Mouse (Mus musculus): ENCODE measurements at regions not wholly inside any gene's neighbourhood (a gene's known extent, or its start where the extent isn't known, plus 50 kb on each side); places are given as distances from the start of the nearest gene placed in this dataset.

GRCm38 (mm10) chr13:101244326-101244725 lies 411.1 kb upstream of the Slc30a5 start:
- in situ Hi-C loops (cut with MboI; ENCODE audit: low pct_ligation_motif_present, low pct_unique_long_range_greater_than_20kb, low sequenced_read_pairs) (no loop called here), dilution Hi-C loops (cut with MboI; ENCODE audit: extremely low pct_ligation_motif_present, extremely low pct_unique_long_range_greater_than_20kb, low sequenced_read_pairs) (no loop called here)
- Histone ChIP-seq H3K9ac (ENCODE audit: insufficient read depth, low read depth) (no peak overlapping the region), H3K4me2 (ENCODE audit: insufficient read depth, low read depth, poor library complexity, severe bottlenecking) (no peak overlapping the region), H3K9me3 (replicated peaks; ENCODE audit: low read length) (no peaks in the 10 kb centered on the region), H3K27me3 (replicated peaks) (no peaks in the 10 kb centered on the region), H3K4me1 (ENCODE audit: control insufficient read depth in 1 of 2, insufficient read depth in 2 of 2) (peaks cover 3 to 10% of the 10 kb centered on the region in 2 experiments; a peak in 2 of 4 replicates), H3K79me2 (replicated peaks; ENCODE audit: control insufficient read depth, extremely low read depth, insufficient read depth, poor library complexity, severe bottlenecking) (no peaks in the 10 kb centered on the region), H3K27ac (ENCODE audit: insufficient read depth, low read depth) (no peak overlapping the region), H3K36me3 (replicated peaks in 1 of 2; ENCODE audit: control insufficient read depth in 1 of 2, insufficient read depth in 1 of 2, low read length in 1 of 2) (no peaks in the 10 kb centered on the region), H3K4me3 (replicated peaks in 1 of 3; ENCODE audit: low read depth in 2 of 3, low read length in 2 of 3, poor library complexity in 1 of 3) (no peak overlapping the region)
- no peak for DNase-seq (ENCODE audit: extremely low read depth)
- TF ChIP-seq HCFC1 (IDR thresholded peaks at IDR 0.05; ENCODE audit: low read depth, low read length) (no peak), POLR2A (IDR thresholded peaks at IDR 0.05; ENCODE audit: low read depth, low read length) (no peak), SIN3A (IDR thresholded peaks at IDR 0.05; ENCODE audit: low read length) (no peak), SMC3 (IDR thresholded peaks at IDR 0.05; ENCODE audit: low read depth, low read length) (no peak), NRF1 (IDR thresholded peaks at IDR 0.05; ENCODE audit: low read depth, low read length) (no peak), ELF1 (IDR thresholded peaks at IDR 0.05; ENCODE audit: low read depth, low read length) (no peak), TBP (conservative IDR thresholded peaks at IDR 0.05; ENCODE audit: low read depth, low read length) (no peak), ZMIZ1 (IDR thresholded peaks at IDR 0.05; ENCODE audit: low read depth, low read length) (no peak), JUN (IDR thresholded peaks at IDR 0.05; ENCODE audit: insufficient read depth, low read depth, low read length) (no peak), NELFE (IDR thresholded peaks at IDR 0.05; ENCODE audit: low read depth, low read length) (no peak), USF1 (IDR thresholded peaks at IDR 0.05; ENCODE audit: low read depth, low read length) (no peak), MEF2A (IDR thresholded peaks at IDR 0.05; ENCODE audit: borderline replicate concordance, low read depth, low read length) (no peak)

- Histone ChIP-seq H3K79me2 (replicated peaks; ENCODE audit: control insufficient read depth, extremely low read depth, insufficient read depth, poor library complexity, severe bottlenecking) (no peaks in the 10 kb centered on the region), H3K27ac (ENCODE audit: insufficient read depth, low read depth) (no peak overlapping the region), H3K4me3 (replicated peaks in 1 of 3; ENCODE audit: low read depth in 2 of 3, low read length in 2 of 3, poor library complexity in 1 of 3) (no peak overlapping the region), H3K9me3 (replicated peaks; ENCODE audit: low read length) (no peaks in the 10 kb centered on the region), H3K36me3 (replicated peaks in 1 of 2; ENCODE audit: control insufficient read depth in 1 of 2, insufficient read depth in 1 of 2, low read length in 1 of 2) (no peaks in the 10 kb centered on the region), H3K27me3 (replicated peaks) (no peaks in the 10 kb centered on the region), H3K4me1 (ENCODE audit: control insufficient read depth in 1 of 2, insufficient read depth in 2 of 2) (peaks cover 9 to 12% of the 10 kb centered on the region in 2 experiments), H3K9ac (ENCODE audit: insufficient read depth, low read depth) (no peak overlapping the region), H3K4me2 (ENCODE audit: insufficient read depth, low read depth, poor library complexity, severe bottlenecking) (no peak overlapping the region)
- no peak for DNase-seq (ENCODE audit: extremely low read depth)
- dilution Hi-C loops (cut with MboI; ENCODE audit: extremely low pct_ligation_motif_present, extremely low pct_unique_long_range_greater_than_20kb, low sequenced_read_pairs) (no loop called here), in situ Hi-C loops (cut with MboI; ENCODE audit: low pct_ligation_motif_present, low pct_unique_long_range_greater_than_20kb, low sequenced_read_pairs) (no loop called here)
- TF ChIP-seq MYC (IDR thresholded peaks at IDR 0.05; ENCODE audit: low read depth, low read length) (no peak), MXI1 (IDR thresholded peaks at IDR 0.05; ENCODE audit: low read depth, low read length) (no peak), PAX5 (IDR thresholded peaks at IDR 0.05; ENCODE audit: low read length) (no peak), GABPA (IDR thresholded peaks at IDR 0.05; ENCODE audit: insufficient replicate concordance, low read depth, low read length) (no peak), MEF2A (IDR thresholded peaks at IDR 0.05; ENCODE audit: borderline replicate concordance, low read depth, low read length) (no peak), JUN (IDR thresholded peaks at IDR 0.05; ENCODE audit: insufficient read depth, low read depth, low read length) (no peak), ETS1 (conservative IDR thresholded peaks at IDR 0.05; ENCODE audit: low read depth, low read length) (no peak), IRF4 (IDR thresholded peaks at IDR 0.05; ENCODE audit: low read depth, low read length) (no peak), TCF12 (IDR thresholded peaks at IDR 0.05; ENCODE audit: low read depth, low read length) (no peak), EP300 (IDR thresholded peaks at IDR 0.05; ENCODE audit: low read length) (no peak), MAZ (IDR thresholded peaks at IDR 0.05; ENCODE audit: low read depth, low read length) (no peak), MAX (IDR thresholded peaks at IDR 0.05; ENCODE audit: low read length) (no peak), ELF1 (IDR thresholded peaks at IDR 0.05; ENCODE audit: low read depth, low read length) (no peak), NELFE (IDR thresholded peaks at IDR 0.05; ENCODE audit: low read depth, low read length) (no peak), NRF1 (IDR thresholded peaks at IDR 0.05; ENCODE audit: low read depth, low read length) (no peak), POLR2AphosphoS2 (IDR thresholded peaks at IDR 0.05; ENCODE audit: low read depth, low read length) (no peak), USF2 (conservative IDR thresholded peaks at IDR 0.05; ENCODE audit: low read depth, low read length) (no peak), USF1 (IDR thresholded peaks at IDR 0.05; ENCODE audit: low read depth, low read length) (no peak), HCFC1 (IDR thresholded peaks at IDR 0.05; ENCODE audit: low read depth, low read length) (no peak)
These were observed 405.6 kb upstream of the Slc30a5 start for GRCm38 (mm10) chr13:101238860-101239259.

Data from CH12.LX (cell line).